Mouse (Mus musculus) CH12.LX (cell line): ENCODE measurements at regions not wholly inside any gene's neighbourhood (a gene's known extent, or its start where the extent isn't known, plus 50 kb on each side); places are given as distances from the start of the nearest gene placed in this dataset.

Source experiments
- DNase-seq: peaks from one replicate; pipeline ENCODE4 v3.0.0-alpha.2; 2013; ENCODE audit errors: extremely low read depth
- H3K27ac ChIP-seq: 2 replicates; pipeline ENCODE4 v1.5.1; 2012; ENCODE audit warnings: low read depth, mild to moderate bottlenecking, control low read depth, moderate library complexity; ENCODE audit not compliant: insufficient read depth
- H3K27me3 ChIP-seq: replicated peaks from 2 replicates; pipeline ENCODE3; 2012; ENCODE audit warnings: inconsistent platforms
- H3K36me3 ChIP-seq, 2 experiments: replicated peaks in 1 of 2; 2 replicates each; pipeline versions ENCODE3 to v1.6.1; 2012; ENCODE audit warnings: inconsistent platforms in 1 of 2, low read length in 1 of 2, mild to moderate bottlenecking in 1 of 2, mixed read lengths in 1 of 2, moderate library complexity in 1 of 2; ENCODE audit not compliant: control insufficient read depth in 1 of 2, insufficient read depth in 1 of 2
- H3K4me1 ChIP-seq, 2 experiments: 2 replicates each; pipeline ENCODE4 v1.6.1; 2012; ENCODE audit warnings: inconsistent platforms in 1 of 2, moderate library complexity in 1 of 2; ENCODE audit not compliant: insufficient read depth in 2 of 2, control insufficient read depth in 1 of 2
- H3K4me2 ChIP-seq: 2 replicates; pipeline ENCODE4 v1.6.1; 2012; ENCODE audit warnings: low read depth, mild to moderate bottlenecking, control low read depth; ENCODE audit not compliant: poor library complexity, insufficient read depth, severe bottlenecking
- H3K4me3 ChIP-seq, 3 experiments: fragments of 150-350 bp in 1 of 3; sonication (generic) in 1 of 3; replicated peaks in 1 of 3; 2 replicates each; pipeline versions ENCODE3 to v1.5.1; 2011 to 2012; ENCODE audit warnings: low read depth in 2 of 3, low read length in 2 of 3, mild to moderate bottlenecking in 2 of 3, moderate library complexity in 2 of 3, control low read depth in 1 of 3, improper control_type of control experiment in 1 of 3, inconsistent platforms in 1 of 3, mixed read lengths in 1 of 3; ENCODE audit not compliant: poor library complexity in 1 of 3
- H3K79me2 ChIP-seq: replicated peaks from 2 replicates; pipeline ENCODE4 v1.6.1; 2012; ENCODE audit warnings: mild to moderate bottlenecking, moderate library complexity; ENCODE audit not compliant: control insufficient read depth, poor library complexity, insufficient read depth, severe bottlenecking; ENCODE audit errors: extremely low read depth
- H3K9ac ChIP-seq: 2 replicates; pipeline ENCODE4 v1.6.1; 2012; ENCODE audit warnings: low read depth, mild to moderate bottlenecking, control low read depth, moderate library complexity; ENCODE audit not compliant: insufficient read depth
- H3K9me3 ChIP-seq: replicated peaks from 2 replicates; pipeline ENCODE3; 2012; ENCODE audit warnings: low read length, inconsistent platforms, mixed read lengths
- CTCF ChIP-seq, 2 experiments: IDR thresholded peaks in 1 of 2; conservative IDR thresholded peaks in 1 of 2; 2 replicates each; pipeline ENCODE4 v1.5.1; 2011 to 2012; ENCODE audit warnings: low read depth in 2 of 2, low read length in 2 of 2, improper control_type of control experiment in 1 of 2, inconsistent platforms in 1 of 2, mild to moderate bottlenecking in 1 of 2, moderate library complexity in 1 of 2
- ETS1 ChIP-seq: conservative IDR thresholded peaks from 2 replicates; pipeline ENCODE4 v1.6.1; 2012; ENCODE audit warnings: low read depth, mild to moderate bottlenecking, inconsistent platforms, low read length, improper control_type of control experiment, moderate library complexity
- GABPA ChIP-seq: IDR thresholded peaks from 2 replicates; pipeline ENCODE4 v1.6.1; 2012; ENCODE audit warnings: low read depth, low read length, improper control_type of control experiment, inconsistent platforms; ENCODE audit not compliant: insufficient replicate concordance
- IRF4 ChIP-seq: IDR thresholded peaks from 2 replicates; pipeline ENCODE4 v1.6.1; 2014; ENCODE audit warnings: low read depth, mild to moderate bottlenecking, inconsistent platforms, low read length, improper control_type of control experiment
- JUN ChIP-seq: IDR thresholded peaks from 2 replicates; pipeline ENCODE4 v1.6.1; 2011; ENCODE audit warnings: low read depth, mild to moderate bottlenecking, low read length, improper control_type of control experiment, moderate library complexity; ENCODE audit not compliant: insufficient read depth
- JUND ChIP-seq: conservative IDR thresholded peaks from 2 replicates; pipeline ENCODE4 v1.6.1; 2011; ENCODE audit warnings: low read depth, low read length, improper control_type of control experiment
- MAFK ChIP-seq: IDR thresholded peaks from 2 replicates; pipeline ENCODE4 v1.6.1; 2011; ENCODE audit warnings: low read length, improper control_type of control experiment; ENCODE audit not compliant: insufficient replicate concordance
- MAZ ChIP-seq: IDR thresholded peaks from 2 replicates; pipeline ENCODE4 v1.6.1; 2012; ENCODE audit warnings: low read depth, mild to moderate bottlenecking, inconsistent platforms, low read length, improper control_type of control experiment, moderate library complexity
- MYC ChIP-seq: IDR thresholded peaks from 2 replicates; pipeline ENCODE4 v1.6.1; 2011; ENCODE audit warnings: low read depth, mild to moderate bottlenecking, improper control_type of control experiment, low read length
- NELFE ChIP-seq: IDR thresholded peaks from 2 replicates; pipeline ENCODE4 v1.6.1; 2011; ENCODE audit warnings: low read depth, low read length, improper control_type of control experiment
- PAX5 ChIP-seq: IDR thresholded peaks from 2 replicates; pipeline ENCODE4 v1.6.1; 2012; ENCODE audit warnings: low read length, inconsistent platforms, mixed read lengths
- POLR2AphosphoS2 ChIP-seq: IDR thresholded peaks from 2 replicates; pipeline ENCODE4 v1.6.1; 2011; ENCODE audit warnings: low read depth, low read length, improper control_type of control experiment
- RAD21 ChIP-seq: IDR thresholded peaks from 2 replicates; pipeline ENCODE4 v1.6.1; 2011; ENCODE audit warnings: low read depth, mild to moderate bottlenecking, low read length, improper control_type of control experiment, moderate library complexity
- SMC3 ChIP-seq: IDR thresholded peaks from 2 replicates; pipeline ENCODE4 v1.6.1; 2011; ENCODE audit warnings: low read depth, low read length, improper control_type of control experiment
- TBP ChIP-seq: conservative IDR thresholded peaks from 2 replicates; pipeline ENCODE4 v1.6.1; 2011; ENCODE audit warnings: low read depth, low read length, improper control_type of control experiment
- TCF12 ChIP-seq: IDR thresholded peaks from 2 replicates; pipeline ENCODE4 v1.6.1; 2014; ENCODE audit warnings: low read depth, mild to moderate bottlenecking, inconsistent platforms, low read length, improper control_type of control experiment
- USF1 ChIP-seq: IDR thresholded peaks from 2 replicates; pipeline ENCODE4 v1.6.1; 2014; ENCODE audit warnings: low read depth, mild to moderate bottlenecking, inconsistent platforms, low read length, improper control_type of control experiment
- ZC3H11A ChIP-seq: IDR thresholded peaks from 2 replicates; pipeline ENCODE4 v1.6.1; 2012; ENCODE audit warnings: low read depth, mild to moderate bottlenecking, inconsistent platforms, low read length, improper control_type of control experiment
- ZNF384 ChIP-seq: IDR thresholded peaks from 2 replicates; pipeline ENCODE4 v1.6.1; 2012; ENCODE audit warnings: low read depth, low read length, improper control_type of control experiment, inconsistent platforms
- dilution Hi-C: fragments of 300-500 bp; cut with MboI; formaldehyde crosslinking; loops from 2 replicates; pipeline ENCODE4 v1.14.3; 2020; ENCODE audit warnings: low sequenced_read_pairs; ENCODE audit not compliant: extremely low pct_unique_long_range_greater_than_20kb, extremely low pct_ligation_motif_present
- in situ Hi-C: fragments of 300-500 bp; cut with MboI; formaldehyde crosslinking; loops from 3 replicates; pipeline ENCODE4 v1.14.3; 2019; ENCODE audit warnings: low sequenced_read_pairs, low pct_ligation_motif_present, low pct_unique_long_range_greater_than_20kb, mixed read lengths

DNA sequence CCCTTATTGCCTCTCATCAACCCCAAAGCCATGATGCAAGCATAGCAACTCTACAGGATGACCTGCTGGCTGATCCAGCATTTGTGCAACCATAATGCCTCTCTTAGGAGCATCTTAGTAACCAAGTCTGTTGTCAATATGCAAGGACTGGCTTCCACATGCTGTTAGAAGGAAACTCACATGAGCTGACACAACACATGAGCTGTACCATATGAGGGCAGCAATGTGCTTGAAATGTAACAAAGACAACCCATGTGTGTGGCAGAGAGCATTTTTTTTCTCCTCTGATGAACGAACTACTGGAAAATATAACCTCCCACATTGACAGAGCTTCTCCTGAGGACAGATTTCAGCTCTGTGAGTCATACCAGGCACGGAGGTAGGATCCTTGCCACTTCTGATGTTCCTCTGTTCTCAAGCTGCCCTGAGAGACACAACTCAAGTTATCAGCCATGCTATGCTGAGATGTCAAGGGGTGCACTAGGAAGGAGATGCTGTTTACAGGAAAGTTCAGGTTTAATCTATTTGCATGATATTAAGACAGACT, 124.5 kb downstream of the Tmem18 start:
- Histone ChIP-seq H3K9ac (no peak overlapping the region), H3K4me3 (no peak overlapping the region), H3K4me2 (no peak overlapping the region), H3K79me2 (no peaks in the 10 kb centered on the region), H3K27ac (no peak overlapping the region), H3K27me3 (no peaks in the 10 kb centered on the region), H3K4me1 (peaks cover 0 to 4% of the 10 kb centered on the region in 2 experiments; a peak in 2 of 4 replicates), H3K36me3 (no peaks in the 10 kb centered on the region), H3K9me3 (no peaks in the 10 kb centered on the region)
- in situ Hi-C loops = no loop called here
- dilution Hi-C loops = no loop called here
- peak; percentile 28 for TF ChIP-seq RAD21
- peak in 1 of 2 experiments; percentile 29; a peak in 2 of 4 replicates for TF ChIP-seq CTCF (conservative IDR thresholded peaks at IDR 0.05 in 1 of 2, IDR thresholded peaks at IDR 0.05 in 1 of 2; ENCODE audit: low read depth in 2 of 2, low read length in 2 of 2)
- TF ChIP-seq IRF4 = no peak
- 0 out of 2 replicates have a peak, but pooled peaks have one; percentile 45 for TF ChIP-seq ZNF384
- TF ChIP-seq SMC3 = peak; percentile 13
- no peak for TF ChIP-seq POLR2AphosphoS2
- no peak for TF ChIP-seq JUN
- no peak for TF ChIP-seq TBP
- DNase-seq = peak; percentile 12

DNA sequence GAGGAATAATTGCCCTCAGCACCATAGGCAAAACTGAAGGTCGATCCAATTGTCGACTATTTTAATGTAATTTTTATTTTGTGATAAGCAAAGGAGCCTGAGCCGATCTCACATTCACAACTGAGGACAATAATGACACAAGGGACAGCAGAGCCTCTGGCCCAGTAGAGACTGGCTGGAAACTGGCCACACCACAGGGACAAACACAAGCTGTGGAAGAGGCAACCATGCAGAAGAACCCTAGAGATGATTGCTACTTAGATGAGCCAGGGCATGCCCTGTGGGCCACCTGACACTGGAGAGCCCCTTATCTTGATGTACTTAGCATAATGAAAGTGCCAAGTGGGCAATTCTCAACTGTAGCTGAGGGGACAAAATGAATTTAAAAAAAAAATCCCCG, 126.3 kb downstream of the Tmem18 start:
- Histone ChIP-seq H3K4me3 (no peak overlapping the region), H3K4me1 (peaks cover 0 to 4% of the 10 kb centered on the region in 2 experiments; a peak in 2 of 4 replicates), H3K79me2 (no peaks in the 10 kb centered on the region), H3K36me3 (no peaks in the 10 kb centered on the region), H3K27me3 (no peaks in the 10 kb centered on the region), H3K9me3 (no peaks in the 10 kb centered on the region), H3K27ac (no peak overlapping the region), H3K4me2 (no peak overlapping the region)
- DNase-seq = peak; percentile 1
- in situ Hi-C loops = no loop called here
- TF ChIP-seq JUN = no peak
- no peak for TF ChIP-seq PAX5
- TF ChIP-seq USF1 = no peak
- no peak for TF ChIP-seq MYC
- no peak for TF ChIP-seq IRF4
- TF ChIP-seq JUND = no peak
- TF ChIP-seq MAFK = no peak
- TF ChIP-seq ZC3H11A = no peak
- TF ChIP-seq NELFE = no peak
- TF ChIP-seq CTCF (conservative IDR thresholded peaks at IDR 0.05 in 1 of 2, IDR thresholded peaks at IDR 0.05 in 1 of 2; ENCODE audit: low read depth in 2 of 2, low read length in 2 of 2) = no peak
- no peak for TF ChIP-seq TCF12
- TF ChIP-seq ETS1 = no peak
- TF ChIP-seq MAZ = no peak
- TF ChIP-seq TBP = no peak
- no peak for TF ChIP-seq GABPA
- TF ChIP-seq, all 38 proteins: peak for 0
- dilution Hi-C loops = no loop called here
- H3K9ac ChIP-seq = no peak overlapping the region
